Mouse (Mus musculus): ENCODE measurements around the gene Heatr5b. TPM values are rescaled to one million over a fixed set of nuclear protein-coding genes. Genes with fewer than 3 reads are reported as not detected.

The Heatr5b gene
- polyA plus RNA-seq, 2 experiments, result 11.5 to 21.9 TPM

DNA sequence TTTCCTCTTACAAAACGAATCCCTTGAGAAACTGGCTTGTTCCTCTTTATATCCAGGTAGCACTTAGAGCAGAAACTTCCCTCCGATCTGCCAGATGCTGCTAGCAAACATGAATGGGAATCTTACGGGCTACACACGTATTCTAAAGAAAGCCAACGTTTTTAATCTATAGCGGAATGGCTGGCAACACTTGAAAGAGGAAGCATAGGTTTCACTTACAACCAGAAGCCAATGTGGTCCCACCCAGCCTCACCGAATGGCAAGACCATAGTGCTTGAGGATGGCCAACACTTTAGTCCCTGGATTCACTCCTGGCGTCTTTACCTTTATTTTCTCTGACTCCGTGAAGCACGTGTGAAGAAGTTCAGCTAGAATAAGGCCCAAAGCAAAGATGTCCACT is 21.1 kb upstream of the Heatr5b start:
- DNase-seq (ENCODE audit: low spot score), result no peak
- Histone ChIP-seq H3K4me1 (ENCODE audit: control insufficient read depth, insufficient read depth, low read length) (no peaks in the 10 kb centered on the region), H3K27ac (replicated peaks; ENCODE audit: low read depth, low read length) (no peak overlapping the region), H3K4me2 (replicated peaks; ENCODE audit: low read depth, low read length, severe bottlenecking) (no peak overlapping the region), H3K9me3 (ENCODE audit: control insufficient read depth, low read length) (no peaks in the 10 kb centered on the region), H3K9ac (ENCODE audit: low read depth, low read length, severe bottlenecking) (no peak overlapping the region), H3K36me3 (ENCODE audit: control insufficient read depth, insufficient read depth, low read length) (peaks cover 27% of the 10 kb centered on the region), H3K27me3 (ENCODE audit: control insufficient read depth, insufficient read depth, low read length) (no peaks in the 10 kb centered on the region), H3K4me3 (replicated peaks; ENCODE audit: low read length) (no peak overlapping the region)
- no peak for TF ChIP-seq POLR2A (IDR thresholded peaks at IDR 0.05; ENCODE audit: borderline replicate concordance, extremely low read depth, insufficient read depth, insufficient read length)
- WGBS, result 86% methylated on average over 10 of the region's 10 CpGs
- no peak for ATAC-seq (ENCODE audit: low FRiP score, low read depth)

DNA sequence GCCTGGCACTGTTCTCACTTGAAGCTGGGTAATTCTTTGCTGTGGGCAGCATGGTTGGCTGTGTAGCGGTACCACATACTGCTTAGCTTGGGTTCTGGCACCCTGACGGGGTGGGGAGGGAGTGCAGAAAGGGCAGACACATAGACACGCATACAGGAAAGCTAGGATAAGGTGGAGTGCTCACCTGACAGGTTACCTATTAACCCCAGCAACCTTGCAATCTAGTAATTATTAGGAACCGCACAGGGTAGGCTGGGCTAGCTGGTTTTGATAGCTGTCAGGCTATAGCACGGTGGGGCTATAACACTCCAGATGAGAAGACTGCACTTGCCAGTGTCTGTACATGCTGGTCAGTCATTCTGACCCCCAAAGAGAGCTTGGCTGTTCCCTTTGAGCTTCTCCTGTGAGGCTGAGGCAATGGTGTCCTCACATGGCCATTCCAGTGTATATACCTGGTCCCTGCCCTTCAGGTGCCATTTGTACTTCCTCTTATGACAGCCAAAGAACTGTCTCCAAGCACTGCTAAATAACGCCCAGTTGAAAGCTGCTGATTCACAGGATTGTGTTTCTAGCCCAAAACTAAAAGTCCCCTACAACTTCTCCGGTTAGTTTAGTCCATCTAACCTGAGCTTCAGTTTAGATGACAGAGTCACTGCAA is 7.2 kb upstream of the Heatr5b start:
- Histone ChIP-seq H3K4me1 (ENCODE audit: control insufficient read depth, insufficient read depth, low read length) (no peaks in the 10 kb centered on the region), H3K9me3 (ENCODE audit: control insufficient read depth, low read length) (no peaks in the 10 kb centered on the region), H3K27ac (replicated peaks; ENCODE audit: low read depth, low read length) (no peak overlapping the region), H3K36me3 (ENCODE audit: control insufficient read depth, insufficient read depth, low read length) (peaks cover 75% of the 10 kb centered on the region), H3K4me2 (replicated peaks; ENCODE audit: low read depth, low read length, severe bottlenecking) (no peak overlapping the region), H3K4me3 (replicated peaks; ENCODE audit: low read length) (no peak overlapping the region), H3K27me3 (ENCODE audit: control insufficient read depth, insufficient read depth, low read length) (no peaks in the 10 kb centered on the region), H3K9ac (ENCODE audit: low read depth, low read length, severe bottlenecking) (no peak overlapping the region)
- TF ChIP-seq POLR2A (IDR thresholded peaks at IDR 0.05; ENCODE audit: borderline replicate concordance, extremely low read depth, insufficient read depth, insufficient read length), result no peak
- ATAC-seq (ENCODE audit: low FRiP score, low read depth), result no peak
- DNase-seq (ENCODE audit: low spot score), result no peak
- 93% methylated on average over 7 of the region's 7 CpGs for WGBS

GRCm38 (mm10) chr17:78836056-78836455 is 892 bp upstream of the Heatr5b start:
- H3K9me3 ChIP-seq (ENCODE audit: control insufficient read depth, low read length), result no peaks in the 10 kb centered on the region
- H3K36me3 ChIP-seq (ENCODE audit: control insufficient read depth, insufficient read depth, low read length), result peaks cover 31% of the 10 kb centered on the region
- peak overlapping the region; percentile 81 for H3K4me2 ChIP-seq (replicated peaks; ENCODE audit: low read depth, low read length, severe bottlenecking)
- no peaks in the 10 kb centered on the region for H3K27me3 ChIP-seq (ENCODE audit: control insufficient read depth, insufficient read depth, low read length)
- ATAC-seq (ENCODE audit: low FRiP score, low read depth) (no peak), DNase-seq (ENCODE audit: low spot score) (no peak)
- H3K4me1 ChIP-seq (ENCODE audit: control insufficient read depth, insufficient read depth, low read length), result no peaks in the 10 kb centered on the region
- peak overlapping the region; percentile 80 for H3K4me3 ChIP-seq (replicated peaks; ENCODE audit: low read length)
- TF ChIP-seq POLR2A (IDR thresholded peaks at IDR 0.05; ENCODE audit: borderline replicate concordance, extremely low read depth, insufficient read depth, insufficient read length), result no peak
- 18% methylated on average over 2 of the region's 2 CpGs for WGBS
- H3K27ac ChIP-seq (replicated peaks; ENCODE audit: low read depth, low read length), result no peak overlapping the region
- peak overlapping the region; percentile 67 for H3K9ac ChIP-seq (ENCODE audit: low read depth, low read length, severe bottlenecking)

GRCm38 (mm10) chr17:78824346-78824745 is 10.8 kb downstream of the Heatr5b start:
- Histone ChIP-seq H3K4me2 (replicated peaks; ENCODE audit: low read depth, low read length, severe bottlenecking) (no peak overlapping the region), H3K9ac (ENCODE audit: low read depth, low read length, severe bottlenecking) (no peak overlapping the region), H3K9me3 (ENCODE audit: control insufficient read depth, low read length) (no peaks in the 10 kb centered on the region), H3K27ac (replicated peaks; ENCODE audit: low read depth, low read length) (no peak overlapping the region), H3K4me3 (replicated peaks; ENCODE audit: low read length) (no peak overlapping the region), H3K4me1 (ENCODE audit: control insufficient read depth, insufficient read depth, low read length) (no peaks in the 10 kb centered on the region), H3K36me3 (ENCODE audit: control insufficient read depth, insufficient read depth, low read length) (peaks cover 70% of the 10 kb centered on the region), H3K27me3 (ENCODE audit: control insufficient read depth, insufficient read depth, low read length) (no peaks in the 10 kb centered on the region)
- DNase-seq (ENCODE audit: low spot score), result no peak
- ATAC-seq (ENCODE audit: low FRiP score, low read depth), result no peak
- no peak for TF ChIP-seq POLR2A (IDR thresholded peaks at IDR 0.05; ENCODE audit: borderline replicate concordance, extremely low read depth, insufficient read depth, insufficient read length)
- 84% methylated on average over 13 of the region's 13 CpGs for whole genome bisulfite sequencing

DNA sequence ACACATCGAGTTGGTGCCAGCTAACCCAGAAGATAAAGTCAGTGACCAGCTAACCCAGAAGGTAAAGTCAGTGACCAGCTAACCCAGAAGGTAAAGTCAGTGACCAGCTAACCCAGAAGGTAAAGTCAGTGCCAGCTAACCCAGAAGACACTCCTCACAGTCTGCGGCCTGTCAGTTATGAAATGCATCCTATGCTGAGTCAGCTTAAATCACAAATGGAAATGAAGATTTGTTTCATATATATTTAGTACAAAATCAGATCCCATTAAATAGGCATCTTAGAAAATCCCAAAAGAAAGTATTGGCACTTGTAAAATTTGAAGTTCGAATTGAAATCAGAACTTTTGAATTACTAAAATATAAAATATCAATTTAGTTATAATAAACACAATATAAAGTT is 25.6 kb downstream of the Heatr5b start:
- no peak overlapping the region for H3K9ac ChIP-seq (ENCODE audit: low read depth, low read length, severe bottlenecking)
- no peak overlapping the region for H3K4me2 ChIP-seq (replicated peaks; ENCODE audit: low read depth, low read length, severe bottlenecking)
- 89% methylated on average over 3 of the region's 3 CpGs for WGBS
- DNase-seq (ENCODE audit: low spot score), result no peak
- TF ChIP-seq POLR2A (IDR thresholded peaks at IDR 0.05; ENCODE audit: borderline replicate concordance, extremely low read depth, insufficient read depth, insufficient read length), result no peak
- H3K36me3 ChIP-seq (ENCODE audit: control insufficient read depth, insufficient read depth, low read length), result peaks cover 54% of the 10 kb centered on the region
- no peaks in the 10 kb centered on the region for H3K4me1 ChIP-seq (ENCODE audit: control insufficient read depth, insufficient read depth, low read length)
- no peak overlapping the region for H3K27ac ChIP-seq (replicated peaks; ENCODE audit: low read depth, low read length)
- no peak overlapping the region for H3K4me3 ChIP-seq (replicated peaks; ENCODE audit: low read length)
- ATAC-seq (ENCODE audit: low FRiP score, low read depth), result no peak
- H3K9me3 ChIP-seq (ENCODE audit: control insufficient read depth, low read length), result no peaks in the 10 kb centered on the region
- H3K27me3 ChIP-seq (ENCODE audit: control insufficient read depth, insufficient read depth, low read length), result no peaks in the 10 kb centered on the region
